Mouse (Mus musculus) CH12.LX (cell line): ENCODE results near the gene Cmas.

Experiments
- CTCF ChIP-seq, 2 experiments: IDR thresholded peaks in 1 of 2; conservative IDR thresholded peaks in 1 of 2; 2 replicates each; pipeline ENCODE4 v1.5.1; 2011 to 2012; ENCODE audit warnings: low read depth in 2 of 2, low read length in 2 of 2, improper control_type of control experiment in 1 of 2, inconsistent platforms in 1 of 2, mild to moderate bottlenecking in 1 of 2, moderate library complexity in 1 of 2
- E2F4 ChIP-seq: IDR thresholded peaks from 2 replicates; pipeline ENCODE4 v1.6.1; 2011; ENCODE audit warnings: low read depth, low read length, improper control_type of control experiment; ENCODE audit not compliant: insufficient replicate concordance
- EP300 ChIP-seq: IDR thresholded peaks from 2 replicates; pipeline ENCODE4 v1.6.1; 2011; ENCODE audit warnings: low read length, improper control_type of control experiment
- HCFC1 ChIP-seq: IDR thresholded peaks from 2 replicates; pipeline ENCODE4 v1.6.1; 2012; ENCODE audit warnings: low read depth, mild to moderate bottlenecking, inconsistent platforms, low read length, improper control_type of control experiment
- MAFK ChIP-seq: IDR thresholded peaks from 2 replicates; pipeline ENCODE4 v1.6.1; 2011; ENCODE audit warnings: low read length, improper control_type of control experiment; ENCODE audit not compliant: insufficient replicate concordance
- NELFE ChIP-seq: IDR thresholded peaks from 2 replicates; pipeline ENCODE4 v1.6.1; 2011; ENCODE audit warnings: low read depth, low read length, improper control_type of control experiment
- POLR2AphosphoS2 ChIP-seq: IDR thresholded peaks from 2 replicates; pipeline ENCODE4 v1.6.1; 2011; ENCODE audit warnings: low read depth, low read length, improper control_type of control experiment
- ZC3H11A ChIP-seq: IDR thresholded peaks from 2 replicates; pipeline ENCODE4 v1.6.1; 2012; ENCODE audit warnings: low read depth, mild to moderate bottlenecking, inconsistent platforms, low read length, improper control_type of control experiment
- ZKSCAN1 ChIP-seq: IDR thresholded peaks from 2 replicates; pipeline ENCODE4 v1.6.1; 2012; ENCODE audit warnings: low read depth, inconsistent platforms, low read length, improper control_type of control experiment, borderline replicate concordance

GRCm38 (mm10) chr6:142745484-142745883, 11.0 kb upstream of the Cmas start:
- TF ChIP-seq POLR2AphosphoS2 (no peak), NELFE (no peak), E2F4 (no peak), CTCF (conservative IDR thresholded peaks at IDR 0.05 in 1 of 2, IDR thresholded peaks at IDR 0.05 in 1 of 2; ENCODE audit: low read depth in 2 of 2, low read length in 2 of 2) (no peak), MAFK (no peak), EP300 (no peak), ZKSCAN1 (no peak), ZC3H11A (no peak), HCFC1 (no peak)
